Mouse (Mus musculus): ENCODE results near the gene Olfr1426. TPM values are rescaled to one million over a fixed set of nuclear protein-coding genes. Genes with fewer than 3 reads are reported as not detected.

Olfr1426 gene
- total RNA-seq (2014; rRNA removed; ENCODE audit: low replicate concordance) (not detected in 2 replicates), polyA plus RNA-seq (2015; fragmentation: Nextera tagmentation; extraction: Ambion mirVana) (not detected in 2 replicates)

DNA sequence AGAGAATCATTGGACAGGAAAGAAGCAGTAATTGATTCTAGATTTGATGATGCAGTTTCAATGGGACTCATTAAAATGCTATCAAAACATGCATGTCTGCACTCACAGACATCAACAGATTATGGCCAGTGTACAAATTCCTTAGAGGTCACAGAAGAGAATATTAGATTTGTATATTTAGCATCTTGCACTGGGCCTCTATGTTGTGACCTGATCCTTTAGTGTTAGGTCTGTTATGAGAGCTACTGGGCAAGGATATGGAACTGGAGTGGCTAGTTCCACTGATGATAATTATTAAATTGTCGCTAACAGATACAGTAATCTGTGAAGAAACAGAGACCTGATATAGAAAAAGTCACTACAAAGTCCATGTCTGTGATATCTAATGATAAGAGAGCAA lies at the start of gene Olfr1426:
Gene Olfr1426, minus strand, starts transcription at position 101 of the 400 bp plus-strand sequence.
- no peaks in the 10 kb centered on the region for H3K4me1 ChIP-seq (ENCODE audit: control insufficient read depth, insufficient read depth)
- no peaks in the 10 kb centered on the region for H3K36me3 ChIP-seq (replicated peaks; ENCODE audit: control insufficient read depth, insufficient read depth, low read length)
- no peak within 1 kb of the TSS for H3K4me3 ChIP-seq (ENCODE audit: low read depth, low read length)
- 48% methylated on average over 1 of the region's 1 CpGs for WGBS
- no peak for TF ChIP-seq EP300 (IDR thresholded peaks at IDR 0.05; ENCODE audit: low read depth)
- H3K27me3 ChIP-seq (ENCODE audit: control insufficient read depth, insufficient read depth, low read length) = no peaks in the 10 kb centered on the region
- H3K4me2 ChIP-seq (ENCODE audit: low read depth, low read length) = no peak within 1 kb of the TSS
- ATAC-seq (ENCODE audit: insufficient read depth, low read depth) (no peak), DNase-seq (ENCODE audit: low spot score) (no peak)
- H3K9ac ChIP-seq (replicated peaks; ENCODE audit: low read depth, low read length) = no peak within 1 kb of the TSS
- H3K27ac ChIP-seq (ENCODE audit: low read depth) = no peak within 1 kb of the TSS
- H3K9me3 ChIP-seq (replicated peaks; ENCODE audit: control insufficient read depth, low read length) = no peaks in the 10 kb centered on the region

GRCm38 (mm10) chr19:12134289-12134688 lies 42.5 kb upstream of the Olfr1426 start:
- Histone ChIP-seq H3K4me1 (ENCODE audit: control insufficient read depth, insufficient read depth) (no peaks in the 10 kb centered on the region), H3K36me3 (replicated peaks; ENCODE audit: control insufficient read depth, insufficient read depth, low read length) (no peaks in the 10 kb centered on the region), H3K4me2 (ENCODE audit: low read depth, low read length) (no peak overlapping the region), H3K27me3 (ENCODE audit: control insufficient read depth, insufficient read depth, low read length) (no peaks in the 10 kb centered on the region), H3K9ac (replicated peaks; ENCODE audit: low read depth, low read length) (no peak overlapping the region), H3K9me3 (replicated peaks; ENCODE audit: control insufficient read depth, low read length) (no peaks in the 10 kb centered on the region), H3K27ac (ENCODE audit: low read depth) (no peak overlapping the region), H3K4me3 (ENCODE audit: low read depth, low read length) (no peak overlapping the region)
- 21% methylated on average over 2 of the region's 2 CpGs for WGBS
- ATAC-seq (ENCODE audit: insufficient read depth, low read depth) (0 out of 2 replicates have a peak, but pooled peaks have one; percentile 8), DNase-seq (ENCODE audit: low spot score) (no peak)
- TF ChIP-seq CTCF (IDR thresholded peaks at IDR 0.05; ENCODE audit: low read depth) = peak; percentile 45
- TF ChIP-seq EP300 (IDR thresholded peaks at IDR 0.05; ENCODE audit: low read depth) = no peak

DNA sequence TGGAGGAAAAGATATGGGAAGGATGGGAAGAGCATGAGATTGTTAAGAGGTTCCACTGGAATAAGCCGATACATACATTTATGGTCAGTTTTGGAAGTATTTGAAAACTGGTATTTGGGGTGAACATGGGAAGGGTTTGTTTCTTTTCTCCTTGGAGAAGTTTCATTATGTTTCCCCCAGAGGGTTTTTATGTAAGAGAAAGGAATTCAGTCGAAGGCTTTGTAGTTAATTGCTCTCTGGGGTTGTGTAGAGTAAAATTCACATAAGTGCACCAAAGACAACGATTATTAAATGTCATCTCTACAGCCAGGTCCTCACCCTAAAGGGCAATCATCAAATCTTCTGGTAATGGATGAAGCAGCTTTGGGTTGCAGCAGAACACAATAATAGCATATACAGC lies 31.3 kb upstream of the Olfr1426 start, which contains the start of gene Olfr76:
Gene Olfr76, minus strand, starts transcription at position 101 of the 400 bp plus-strand sequence.
- WGBS = 65% methylated on average over 3 of the region's 3 CpGs
- no peaks in the 10 kb centered on the region for H3K36me3 ChIP-seq (replicated peaks; ENCODE audit: control insufficient read depth, insufficient read depth, low read length)
- no peak for ATAC-seq (ENCODE audit: insufficient read depth, low read depth)
- DNase-seq (ENCODE audit: low spot score) = no peak
- no peak within 1 kb of the TSS for H3K9ac ChIP-seq (replicated peaks; ENCODE audit: low read depth, low read length)
- H3K4me2 ChIP-seq (ENCODE audit: low read depth, low read length) = no peak within 1 kb of the TSS
- no peak within 1 kb of the TSS for H3K27ac ChIP-seq (ENCODE audit: low read depth)
- no peak within 1 kb of the TSS for H3K4me3 ChIP-seq (ENCODE audit: low read depth, low read length)
- H3K4me1 ChIP-seq (ENCODE audit: control insufficient read depth, insufficient read depth) = no peaks in the 10 kb centered on the region
- no peaks in the 10 kb centered on the region for H3K27me3 ChIP-seq (ENCODE audit: control insufficient read depth, insufficient read depth, low read length)
- TF ChIP-seq EP300 (IDR thresholded peaks at IDR 0.05; ENCODE audit: low read depth) = no peak
- TF ChIP-seq CTCF (IDR thresholded peaks at IDR 0.05; ENCODE audit: low read depth) = no peak
- H3K9me3 ChIP-seq (replicated peaks; ENCODE audit: control insufficient read depth, low read length) = no peaks in the 10 kb centered on the region

GRCm38 (mm10) chr19:12116464-12116863 lies 24.7 kb upstream of the Olfr1426 start:
- DNase-seq (ENCODE audit: low spot score) = no peak
- Histone ChIP-seq H3K9ac (replicated peaks; ENCODE audit: low read depth, low read length) (no peak overlapping the region), H3K4me2 (ENCODE audit: low read depth, low read length) (no peak overlapping the region), H3K27me3 (ENCODE audit: control insufficient read depth, insufficient read depth, low read length) (no peaks in the 10 kb centered on the region), H3K4me3 (ENCODE audit: low read depth, low read length) (no peak overlapping the region), H3K36me3 (replicated peaks; ENCODE audit: control insufficient read depth, insufficient read depth, low read length) (no peaks in the 10 kb centered on the region), H3K4me1 (ENCODE audit: control insufficient read depth, insufficient read depth) (no peaks in the 10 kb centered on the region), H3K27ac (ENCODE audit: low read depth) (no peak overlapping the region), H3K9me3 (replicated peaks; ENCODE audit: control insufficient read depth, low read length) (no peaks in the 10 kb centered on the region)
- ATAC-seq (ENCODE audit: insufficient read depth, low read depth) = no peak
- WGBS = 78% methylated on average over 3 of the region's 3 CpGs
- TF ChIP-seq EP300 (IDR thresholded peaks at IDR 0.05; ENCODE audit: low read depth) (no peak), CTCF (IDR thresholded peaks at IDR 0.05; ENCODE audit: low read depth) (no peak)

DNA sequence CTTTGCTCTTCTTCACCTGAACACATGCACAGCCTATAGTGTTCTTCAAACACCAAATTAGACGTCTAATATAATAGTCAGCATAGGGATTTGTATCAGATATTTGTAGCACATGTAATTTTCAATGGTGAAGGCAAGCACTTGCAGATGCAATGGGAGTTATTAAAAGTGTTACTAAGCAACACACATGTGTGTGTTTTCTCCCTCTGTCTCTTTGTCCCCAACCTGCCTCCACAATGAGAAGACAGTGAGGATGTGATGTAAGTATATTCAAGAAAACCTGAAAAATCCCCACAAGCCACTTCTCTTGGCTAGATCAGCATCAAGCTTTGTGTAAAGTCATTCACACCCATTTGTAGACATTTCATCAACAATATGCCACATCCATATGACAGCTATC lies 24.0 kb upstream of the Olfr1426 start, which contains the start of gene Olfr1428:
Gene Olfr1428, minus strand, starts transcription at position 101 of the 400 bp plus-strand sequence.
- Histone ChIP-seq H3K4me2 (ENCODE audit: low read depth, low read length) (no peak within 1 kb of the TSS), H3K36me3 (replicated peaks; ENCODE audit: control insufficient read depth, insufficient read depth, low read length) (no peaks in the 10 kb centered on the region), H3K4me1 (ENCODE audit: control insufficient read depth, insufficient read depth) (no peaks in the 10 kb centered on the region), H3K27me3 (ENCODE audit: control insufficient read depth, insufficient read depth, low read length) (no peaks in the 10 kb centered on the region), H3K9me3 (replicated peaks; ENCODE audit: control insufficient read depth, low read length) (no peaks in the 10 kb centered on the region), H3K27ac (ENCODE audit: low read depth) (no peak within 1 kb of the TSS), H3K9ac (replicated peaks; ENCODE audit: low read depth, low read length) (no peak within 1 kb of the TSS), H3K4me3 (ENCODE audit: low read depth, low read length) (no peak within 1 kb of the TSS)
- no peak for TF ChIP-seq EP300 (IDR thresholded peaks at IDR 0.05; ENCODE audit: low read depth)
- no peak for TF ChIP-seq CTCF (IDR thresholded peaks at IDR 0.05; ENCODE audit: low read depth)
- DNase-seq (ENCODE audit: low spot score) = no peak
- 60% methylated on average over 1 of the region's 1 CpGs for WGBS
- ATAC-seq (ENCODE audit: insufficient read depth, low read depth) = no peak

GRCm38 (mm10) chr19:12113807-12114206 lies 22.0 kb upstream of the Olfr1426 start:
- WGBS = 47% methylated on average over 1 of the region's 1 CpGs
- H3K9me3 ChIP-seq (replicated peaks; ENCODE audit: control insufficient read depth, low read length) = no peaks in the 10 kb centered on the region
- no peak for ATAC-seq (ENCODE audit: insufficient read depth, low read depth)

More at GRCm38 (mm10) chr19:12113807-12114206, 22.0 kb upstream of the Olfr1426 start:
- TF ChIP-seq EP300 (IDR thresholded peaks at IDR 0.05; ENCODE audit: low read depth) (no peak), CTCF (IDR thresholded peaks at IDR 0.05; ENCODE audit: low read depth) (no peak)
- Histone ChIP-seq H3K4me3 (ENCODE audit: low read depth, low read length) (no peak overlapping the region), H3K36me3 (replicated peaks; ENCODE audit: control insufficient read depth, insufficient read depth, low read length) (no peaks in the 10 kb centered on the region), H3K27ac (ENCODE audit: low read depth) (no peak overlapping the region), H3K27me3 (ENCODE audit: control insufficient read depth, insufficient read depth, low read length) (no peaks in the 10 kb centered on the region), H3K9ac (replicated peaks; ENCODE audit: low read depth, low read length) (no peak overlapping the region), H3K4me1 (ENCODE audit: control insufficient read depth, insufficient read depth) (no peaks in the 10 kb centered on the region), H3K4me2 (ENCODE audit: low read depth, low read length) (no peak overlapping the region)
- DNase-seq (ENCODE audit: low spot score) = no peak
